Mouse (Mus musculus): ENCODE results near the gene Ankmy2. TPM values are rescaled to one million over a fixed set of nuclear protein-coding genes. Genes with fewer than 3 reads are reported as not detected.

Ankmy2 gene
- polyA plus RNA-seq, 1 experiment: 15.3 TPM

- 87% methylated on average over 5 of the region's 5 CpGs for WGBS
- H3K27ac ChIP-seq (ENCODE audit: control insufficient read depth, insufficient read depth, low read depth, low read length, poor library complexity): no peak overlapping the region
- H3K4me1 ChIP-seq (ENCODE audit: control insufficient read depth, insufficient read depth, low read length): no peaks in the 10 kb centered on the region; the same call in 1 of the 2 replicates
- no peak overlapping the region for H3K4me3 ChIP-seq (replicated peaks; ENCODE audit: control insufficient read depth, low read depth, low read length)
- TF ChIP-seq CTCF (IDR thresholded peaks at IDR 0.05; ENCODE audit: control insufficient read depth, insufficient read depth, low read length): no peak
Measured at GRCm38 (mm10) chr12:36129826-36130225, 27.1 kb upstream of the Ankmy2 start.

- no peaks in the 10 kb centered on the region; the same call in 1 of the 2 replicates for H3K4me1 ChIP-seq (ENCODE audit: control insufficient read depth, insufficient read depth, low read length)
- WGBS: 77% methylated on average over 2 of the region's 2 CpGs
- H3K4me3 ChIP-seq (replicated peaks; ENCODE audit: control insufficient read depth, low read depth, low read length): no peak overlapping the region
- no peak overlapping the region for H3K27ac ChIP-seq (ENCODE audit: control insufficient read depth, insufficient read depth, low read depth, low read length, poor library complexity)
- TF ChIP-seq CTCF (IDR thresholded peaks at IDR 0.05; ENCODE audit: control insufficient read depth, insufficient read depth, low read length) (no peak), POLR2A (IDR thresholded peaks at IDR 0.05; ENCODE audit: borderline replicate concordance, control insufficient read depth, low read depth, low read length) (no peak)
Measured at GRCm38 (mm10) chr12:36132254-36132653, 24.7 kb upstream of the Ankmy2 start.

- WGBS: 64% methylated on average over 3 of the region's 3 CpGs
- TF ChIP-seq CTCF (IDR thresholded peaks at IDR 0.05; ENCODE audit: control insufficient read depth, insufficient read depth, low read length): no peak
- TF ChIP-seq POLR2A (IDR thresholded peaks at IDR 0.05; ENCODE audit: borderline replicate concordance, control insufficient read depth, low read depth, low read length): no peak
- H3K4me1 ChIP-seq (ENCODE audit: control insufficient read depth, insufficient read depth, low read length): no peaks in the 10 kb centered on the region; the same call in 1 of the 2 replicates
- H3K4me3 ChIP-seq (replicated peaks; ENCODE audit: control insufficient read depth, low read depth, low read length): no peak overlapping the region
- H3K27ac ChIP-seq (ENCODE audit: control insufficient read depth, insufficient read depth, low read depth, low read length, poor library complexity): no peak overlapping the region
Measured at GRCm38 (mm10) chr12:36132668-36133067, 24.2 kb upstream of the Ankmy2 start.

- no peaks in the 10 kb centered on the region; the same call in 1 of the 2 replicates for H3K4me1 ChIP-seq (ENCODE audit: control insufficient read depth, insufficient read depth, low read length)
- TF ChIP-seq POLR2A (IDR thresholded peaks at IDR 0.05; ENCODE audit: borderline replicate concordance, control insufficient read depth, low read depth, low read length) (no peak), CTCF (IDR thresholded peaks at IDR 0.05; ENCODE audit: control insufficient read depth, insufficient read depth, low read length) (no peak)
- H3K4me3 ChIP-seq (replicated peaks; ENCODE audit: control insufficient read depth, low read depth, low read length): no peak overlapping the region
- 84% methylated on average over 5 of the region's 5 CpGs for WGBS
- H3K27ac ChIP-seq (ENCODE audit: control insufficient read depth, insufficient read depth, low read depth, low read length, poor library complexity): no peak overlapping the region
Measured at GRCm38 (mm10) chr12:36133547-36133946, 23.4 kb upstream of the Ankmy2 start.

- Histone ChIP-seq H3K27ac (ENCODE audit: control insufficient read depth, insufficient read depth, low read depth, low read length, poor library complexity) (no peak overlapping the region), H3K4me1 (ENCODE audit: control insufficient read depth, insufficient read depth, low read length) (no peaks in the 10 kb centered on the region; the same call in 1 of the 2 replicates), H3K4me3 (replicated peaks; ENCODE audit: control insufficient read depth, low read depth, low read length) (no peak overlapping the region)
- 89% methylated on average over 5 of the region's 5 CpGs for WGBS
- TF ChIP-seq CTCF (IDR thresholded peaks at IDR 0.05; ENCODE audit: control insufficient read depth, insufficient read depth, low read length) (no peak), POLR2A (IDR thresholded peaks at IDR 0.05; ENCODE audit: borderline replicate concordance, control insufficient read depth, low read depth, low read length) (no peak)
Measured at GRCm38 (mm10) chr12:36134111-36134510, 22.8 kb upstream of the Ankmy2 start.

- no peak for TF ChIP-seq CTCF (IDR thresholded peaks at IDR 0.05; ENCODE audit: control insufficient read depth, insufficient read depth, low read length)
- TF ChIP-seq POLR2A (IDR thresholded peaks at IDR 0.05; ENCODE audit: borderline replicate concordance, control insufficient read depth, low read depth, low read length): no peak
- no peak overlapping the region for H3K4me3 ChIP-seq (replicated peaks; ENCODE audit: control insufficient read depth, low read depth, low read length)
- no peak overlapping the region for H3K27ac ChIP-seq (ENCODE audit: control insufficient read depth, insufficient read depth, low read depth, low read length, poor library complexity)
- no peaks in the 10 kb centered on the region; the same call in 1 of the 2 replicates for H3K4me1 ChIP-seq (ENCODE audit: control insufficient read depth, insufficient read depth, low read length)
- 59% methylated on average over 3 of the region's 3 CpGs for WGBS
Measured at GRCm38 (mm10) chr12:36135409-36135808, 21.5 kb upstream of the Ankmy2 start.

- H3K4me1 ChIP-seq (ENCODE audit: control insufficient read depth, insufficient read depth, low read length): no peaks in the 10 kb centered on the region; the same call in 1 of the 2 replicates
- WGBS: 14% methylated on average over 8 of the region's 8 CpGs
- H3K4me3 ChIP-seq (replicated peaks; ENCODE audit: control insufficient read depth, low read depth, low read length): no peak overlapping the region
- TF ChIP-seq CTCF (IDR thresholded peaks at IDR 0.05; ENCODE audit: control insufficient read depth, insufficient read depth, low read length): no peak
- no peak for TF ChIP-seq POLR2A (IDR thresholded peaks at IDR 0.05; ENCODE audit: borderline replicate concordance, control insufficient read depth, low read depth, low read length)
- H3K27ac ChIP-seq (ENCODE audit: control insufficient read depth, insufficient read depth, low read depth, low read length, poor library complexity): no peak overlapping the region
Measured at GRCm38 (mm10) chr12:36136285-36136684, 20.6 kb upstream of the Ankmy2 start.

GRCm38 (mm10) chr12:36137192-36137591 is 19.7 kb upstream of the Ankmy2 start:
- H3K4me3 ChIP-seq (replicated peaks; ENCODE audit: control insufficient read depth, low read depth, low read length): no peak overlapping the region
- H3K4me1 ChIP-seq (ENCODE audit: control insufficient read depth, insufficient read depth, low read length): no peaks in the 10 kb centered on the region; the same call in 1 of the 2 replicates
- WGBS: 70% methylated on average over 4 of the region's 4 CpGs
- TF ChIP-seq POLR2A (IDR thresholded peaks at IDR 0.05; ENCODE audit: borderline replicate concordance, control insufficient read depth, low read depth, low read length) (no peak), CTCF (IDR thresholded peaks at IDR 0.05; ENCODE audit: control insufficient read depth, insufficient read depth, low read length) (no peak)
- no peak overlapping the region for H3K27ac ChIP-seq (ENCODE audit: control insufficient read depth, insufficient read depth, low read depth, low read length, poor library complexity)

- Histone ChIP-seq H3K27ac (ENCODE audit: control insufficient read depth, insufficient read depth, low read depth, low read length, poor library complexity) (no peak overlapping the region), H3K4me1 (ENCODE audit: control insufficient read depth, insufficient read depth, low read length) (no peaks in the 10 kb centered on the region; the same call in 1 of the 2 replicates), H3K4me3 (replicated peaks; ENCODE audit: control insufficient read depth, low read depth, low read length) (no peak overlapping the region)
- 84% methylated on average over 6 of the region's 6 CpGs for WGBS
- TF ChIP-seq CTCF (IDR thresholded peaks at IDR 0.05; ENCODE audit: control insufficient read depth, insufficient read depth, low read length) (no peak), POLR2A (IDR thresholded peaks at IDR 0.05; ENCODE audit: borderline replicate concordance, control insufficient read depth, low read depth, low read length) (no peak)
Measured at GRCm38 (mm10) chr12:36140401-36140800, 16.5 kb upstream of the Ankmy2 start.

Data from bone marrow, adult 2 months (tissue).